Mouse (Mus musculus): ENCODE measurements at regions not wholly inside any gene's neighbourhood (a gene's known extent, or its start where the extent isn't known, plus 50 kb on each side); places are given as distances from the start of the nearest gene placed in this dataset.
A peak's percentile ranks its signal among the peaks of the same experiment; 100 is the strongest.

- Histone ChIP-seq H3K79me2 (replicated peaks; ENCODE audit: control insufficient read depth, insufficient read depth, low read length) (no peaks in the 10 kb centered on the region), H3K4me3 (no peak overlapping the region), H3K4me1 (ENCODE audit: control insufficient read depth, insufficient read depth, low read length) (0 out of 2 replicates have a peak, but pooled peaks cover 2% of the 10 kb centered on the region), H3K36me3 (ENCODE audit: control insufficient read depth, insufficient read depth, low read length) (no peaks in the 10 kb centered on the region), H3K27me3 (ENCODE audit: control insufficient read depth, insufficient read depth, low read length) (no peaks in the 10 kb centered on the region), H3K27ac (no peak overlapping the region), H3K9ac (ENCODE audit: low read depth, low read length) (no peak overlapping the region)
- TF ChIP-seq POLR2A (IDR thresholded peaks at IDR 0.05; ENCODE audit: insufficient read depth, low read depth, low read length) (no peak), EP300 (IDR thresholded peaks at IDR 0.05; ENCODE audit: insufficient read depth, low read depth, low read length) (no peak), CTCF (IDR thresholded peaks at IDR 0.05) (no peak)
- no peak for DNase-seq
- WGBS, result 90% methylated on average over 3 of the region's 3 CpGs
- intact Hi-C loops (cut with DNase I), result no loop called here
Observed at GRCm38 (mm10) chr10:96375070-96375447, 238.7 kb downstream of the Gm5426 start.

DNA sequence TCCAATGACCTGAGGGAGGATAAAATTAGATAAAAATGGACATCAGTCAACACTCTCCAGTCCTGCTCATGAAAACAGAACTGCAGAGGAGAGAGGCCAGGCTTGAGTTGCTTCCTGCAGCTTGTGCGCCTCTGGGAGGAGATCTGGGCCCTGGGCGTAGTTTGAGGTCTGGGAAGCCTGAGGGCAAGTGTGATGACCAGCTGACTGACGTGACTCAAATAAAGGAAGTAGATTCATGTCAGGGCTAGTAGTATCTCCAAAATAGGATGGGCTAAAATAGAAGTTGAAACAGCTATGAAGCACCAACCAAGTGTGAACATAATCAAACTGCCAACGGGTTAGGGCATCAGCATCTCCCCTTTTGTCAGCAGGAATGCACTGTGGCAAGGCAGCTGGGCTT is 239.3 kb upstream of the Btg1 start:
- no peaks in the 10 kb centered on the region for H3K27me3 ChIP-seq (ENCODE audit: control insufficient read depth, insufficient read depth, low read length)
- no peak overlapping the region for H3K4me3 ChIP-seq
- no peaks in the 10 kb centered on the region for H3K79me2 ChIP-seq (replicated peaks; ENCODE audit: control insufficient read depth, insufficient read depth, low read length)
- no peaks in the 10 kb centered on the region for H3K36me3 ChIP-seq (ENCODE audit: control insufficient read depth, insufficient read depth, low read length)
- WGBS, result 72% methylated on average over 4 of the region's 4 CpGs
- H3K4me1 ChIP-seq (ENCODE audit: control insufficient read depth, insufficient read depth, low read length), result 0 out of 2 replicates have a peak, but pooled peaks cover 2% of the 10 kb centered on the region
- DNase-seq, result peak in 1 of 2 experiments; percentile 60
- TF ChIP-seq CTCF (IDR thresholded peaks at IDR 0.05), result no peak
- TF ChIP-seq POLR2A (IDR thresholded peaks at IDR 0.05; ENCODE audit: insufficient read depth, low read depth, low read length), result no peak
- no peak for TF ChIP-seq EP300 (IDR thresholded peaks at IDR 0.05; ENCODE audit: insufficient read depth, low read depth, low read length)
- H3K27ac ChIP-seq, result no peak overlapping the region
- no peak overlapping the region for H3K9ac ChIP-seq (ENCODE audit: low read depth, low read length)
- intact Hi-C loops (cut with DNase I), result no loop called here

DNA sequence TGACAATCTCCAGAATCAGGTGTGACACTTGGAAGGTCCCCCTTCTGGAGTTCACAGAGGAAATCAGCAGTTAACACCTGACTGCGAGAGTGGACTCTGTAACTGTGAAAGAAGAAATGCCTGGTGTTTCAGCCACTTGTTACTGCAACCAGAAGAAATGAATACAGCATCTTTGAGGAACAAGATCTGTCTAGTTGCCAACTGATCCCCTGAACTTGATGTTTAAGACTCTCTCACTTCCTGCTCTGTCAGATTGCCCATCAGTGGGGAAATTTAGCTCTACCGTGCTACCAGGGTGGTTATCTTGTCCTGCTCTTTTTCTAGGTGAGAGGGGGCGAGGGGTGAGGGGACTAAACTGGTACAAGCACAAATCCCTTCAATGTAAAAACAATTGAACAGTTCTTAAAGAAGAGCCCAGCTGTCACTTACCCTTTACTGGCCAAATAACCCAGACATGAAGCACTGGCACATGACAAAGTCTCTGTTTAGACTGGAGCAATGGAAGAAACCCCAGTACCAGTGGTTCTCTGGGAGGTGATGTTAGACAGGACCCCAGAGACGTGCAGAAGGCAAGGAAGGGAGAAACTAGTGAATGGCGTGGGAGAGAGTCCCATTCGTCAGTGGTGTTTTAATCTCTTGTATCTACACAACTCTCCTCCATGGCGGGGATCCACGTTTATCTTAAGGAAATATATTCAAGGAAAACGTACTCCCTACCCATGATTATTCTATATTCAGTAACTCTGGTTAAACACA is 237.6 kb upstream of the Btg1 start:
- Histone ChIP-seq H3K79me2 (replicated peaks; ENCODE audit: control insufficient read depth, insufficient read depth, low read length) (no peaks in the 10 kb centered on the region), H3K27me3 (ENCODE audit: control insufficient read depth, insufficient read depth, low read length) (no peaks in the 10 kb centered on the region), H3K36me3 (ENCODE audit: control insufficient read depth, insufficient read depth, low read length) (no peaks in the 10 kb centered on the region), H3K4me1 (ENCODE audit: control insufficient read depth, insufficient read depth, low read length) (no peaks in the 10 kb centered on the region), H3K4me3 (no peak overlapping the region), H3K9ac (ENCODE audit: low read depth, low read length) (no peak overlapping the region), H3K27ac (no peak overlapping the region)
- no peak for TF ChIP-seq CTCF (IDR thresholded peaks at IDR 0.05)
- whole genome bisulfite sequencing, result 64% methylated on average over 9 of the region's 9 CpGs
- intact Hi-C loops (cut with DNase I), result no loop called here
- no peak for DNase-seq

DNA sequence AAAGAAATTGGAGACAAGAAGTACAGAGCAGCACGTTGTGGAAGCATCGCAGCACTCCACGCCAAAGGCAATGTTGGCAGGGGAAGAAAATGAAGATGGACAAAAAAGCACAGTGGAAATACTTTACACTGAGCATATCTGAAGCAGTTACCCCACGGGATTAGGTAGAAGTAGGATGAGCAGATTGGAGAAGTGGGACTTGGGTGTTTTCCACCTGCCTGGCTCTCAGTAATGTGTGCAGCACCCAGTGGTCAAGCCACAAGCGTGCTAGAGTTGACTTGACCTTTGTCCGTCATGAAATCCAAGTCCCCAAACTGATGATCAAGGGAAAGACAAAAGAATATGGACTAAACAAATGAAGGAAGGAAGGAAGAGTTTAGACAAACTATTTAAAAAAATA is 235.1 kb upstream of the Btg1 start:
- H3K27ac ChIP-seq, result no peak overlapping the region
- no peak overlapping the region for H3K9ac ChIP-seq (ENCODE audit: low read depth, low read length)
- no peaks in the 10 kb centered on the region for H3K79me2 ChIP-seq (replicated peaks; ENCODE audit: control insufficient read depth, insufficient read depth, low read length)
- no peaks in the 10 kb centered on the region for H3K4me1 ChIP-seq (ENCODE audit: control insufficient read depth, insufficient read depth, low read length)
- 88% methylated on average over 6 of the region's 6 CpGs for WGBS
- no peaks in the 10 kb centered on the region for H3K27me3 ChIP-seq (ENCODE audit: control insufficient read depth, insufficient read depth, low read length)
- H3K4me3 ChIP-seq, result no peak overlapping the region
- no peak for DNase-seq
- no peaks in the 10 kb centered on the region for H3K36me3 ChIP-seq (ENCODE audit: control insufficient read depth, insufficient read depth, low read length)
- intact Hi-C loops (cut with DNase I), result no loop called here
- TF ChIP-seq CTCF (IDR thresholded peaks at IDR 0.05) (no peak), POLR2A (IDR thresholded peaks at IDR 0.05; ENCODE audit: insufficient read depth, low read depth, low read length) (no peak), EP300 (IDR thresholded peaks at IDR 0.05; ENCODE audit: insufficient read depth, low read depth, low read length) (no peak)

GRCm38 (mm10) chr10:96391748-96392147 is 225.1 kb upstream of the Btg1 start:
- Histone ChIP-seq H3K27me3 (ENCODE audit: control insufficient read depth, insufficient read depth, low read length) (no peaks in the 10 kb centered on the region), H3K4me3 (no peak overlapping the region), H3K36me3 (ENCODE audit: control insufficient read depth, insufficient read depth, low read length) (no peaks in the 10 kb centered on the region), H3K9ac (ENCODE audit: low read depth, low read length) (no peak overlapping the region), H3K79me2 (replicated peaks; ENCODE audit: control insufficient read depth, insufficient read depth, low read length) (no peaks in the 10 kb centered on the region), H3K27ac (no peak overlapping the region), H3K4me1 (ENCODE audit: control insufficient read depth, insufficient read depth, low read length) (peaks cover 2% of the 10 kb centered on the region; the same call in 1 of the 2 replicates)
- intact Hi-C loops (cut with DNase I), result no loop called here
- no peak for DNase-seq
- WGBS, result 39% methylated on average over 3 of the region's 3 CpGs
- TF ChIP-seq CTCF (IDR thresholded peaks at IDR 0.05) (no peak), POLR2A (IDR thresholded peaks at IDR 0.05; ENCODE audit: insufficient read depth, low read depth, low read length) (no peak), EP300 (IDR thresholded peaks at IDR 0.05; ENCODE audit: insufficient read depth, low read depth, low read length) (no peak)

- intact Hi-C loops (cut with DNase I), result no loop called here
- H3K36me3 ChIP-seq (ENCODE audit: control insufficient read depth, insufficient read depth, low read length), result no peaks in the 10 kb centered on the region
- H3K4me1 ChIP-seq (ENCODE audit: control insufficient read depth, insufficient read depth, low read length), result peaks cover 2% of the 10 kb centered on the region; the same call in 1 of the 2 replicates
- H3K4me3 ChIP-seq, result no peak overlapping the region
- no peaks in the 10 kb centered on the region for H3K27me3 ChIP-seq (ENCODE audit: control insufficient read depth, insufficient read depth, low read length)
- no peak overlapping the region for H3K9ac ChIP-seq (ENCODE audit: low read depth, low read length)
- TF ChIP-seq POLR2A (IDR thresholded peaks at IDR 0.05; ENCODE audit: insufficient read depth, low read depth, low read length), result no peak
- TF ChIP-seq CTCF (IDR thresholded peaks at IDR 0.05), result no peak
- TF ChIP-seq EP300 (IDR thresholded peaks at IDR 0.05; ENCODE audit: insufficient read depth, low read depth, low read length), result no peak
- 77% methylated on average over 1 of the region's 1 CpGs for WGBS
- H3K27ac ChIP-seq, result no peak overlapping the region
- no peak for DNase-seq
- H3K79me2 ChIP-seq (replicated peaks; ENCODE audit: control insufficient read depth, insufficient read depth, low read length), result no peaks in the 10 kb centered on the region
Observed at GRCm38 (mm10) chr10:96392836-96393235, 224.0 kb upstream of the Btg1 start.

All from heart, adult 2 months (tissue).